Mouse (Mus musculus): Measurements from ENCODE around the gene Itgad. TPM values are rescaled to one million over a fixed set of nuclear protein-coding genes. Genes with fewer than 3 reads are reported as not detected.

Itgad gene
- polyA plus RNA-seq, 1 experiment from 2014 or later = not detected

DNA sequence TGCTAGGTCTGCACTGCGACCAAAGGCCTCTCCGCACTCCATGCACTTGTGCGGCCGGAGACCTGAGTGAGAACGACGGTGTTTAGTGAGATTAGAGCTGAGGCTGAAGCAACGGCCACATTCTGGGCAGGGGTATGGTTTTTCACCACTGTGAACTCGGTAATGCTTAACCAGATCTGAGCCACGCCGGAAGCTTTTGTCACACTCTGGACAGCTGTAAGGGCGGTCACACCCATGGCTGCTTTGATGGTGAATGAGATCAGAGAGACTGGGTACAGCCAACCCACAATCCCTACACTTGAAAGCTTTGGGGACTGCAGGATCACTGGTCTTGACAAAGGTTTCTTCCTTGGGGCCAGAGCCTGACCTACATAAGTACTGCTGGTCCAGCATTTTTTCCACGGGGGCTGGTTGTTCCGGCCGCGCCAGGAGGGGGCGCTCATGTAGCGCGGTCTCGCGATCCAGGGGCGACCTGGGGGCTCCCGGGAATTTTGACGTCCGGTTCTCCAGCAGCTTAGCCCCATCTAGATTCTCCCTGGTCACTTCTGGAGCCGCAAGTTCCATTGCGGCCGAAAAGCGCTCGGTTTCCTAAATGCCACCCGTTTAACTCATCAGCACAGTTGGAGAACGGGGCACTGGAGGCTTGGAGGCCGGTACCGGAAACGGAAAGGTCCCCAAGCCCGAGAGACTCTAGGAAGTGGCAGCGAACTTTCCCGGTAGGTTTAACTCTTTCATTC is 82.8 kb downstream of the Itgad start, which contains the start of gene Armc5:
TSS of gene Armc5 (plus strand) at position 487 of the 737 bp plus-strand sequence.
- peak; percentile 29 for ATAC-seq (ENCODE audit: low read depth)
- Histone ChIP-seq H3K9me3 (ENCODE audit: control insufficient read depth, low read length) (no peaks in the 10 kb centered on the region), H3K4me1 (ENCODE audit: control insufficient read depth, insufficient read depth, low read length) (peaks cover 9% of the 10 kb centered on the region; the same call in 1 of the 2 replicates), H3K27ac (ENCODE audit: low read depth, low read length) (peak within 1 kb of the TSS; percentile 95), H3K4me3 (ENCODE audit: low read depth, low read length) (peak within 1 kb of the TSS; percentile 63), H3K36me3 (ENCODE audit: control insufficient read depth, insufficient read depth, low read length) (peaks cover 5% of the 10 kb centered on the region; the same call in 1 of the 2 replicates), H3K27me3 (ENCODE audit: control insufficient read depth, insufficient read depth, low read length) (no peaks in the 10 kb centered on the region), H3K9ac (replicated peaks; ENCODE audit: low read depth, low read length) (peak within 1 kb of the TSS; percentile 55), H3K4me2 (ENCODE audit: low read depth, low read length) (peak within 1 kb of the TSS; percentile 87)
- WGBS = 27% methylated on average over 37 of the region's 37 CpGs

DNA sequence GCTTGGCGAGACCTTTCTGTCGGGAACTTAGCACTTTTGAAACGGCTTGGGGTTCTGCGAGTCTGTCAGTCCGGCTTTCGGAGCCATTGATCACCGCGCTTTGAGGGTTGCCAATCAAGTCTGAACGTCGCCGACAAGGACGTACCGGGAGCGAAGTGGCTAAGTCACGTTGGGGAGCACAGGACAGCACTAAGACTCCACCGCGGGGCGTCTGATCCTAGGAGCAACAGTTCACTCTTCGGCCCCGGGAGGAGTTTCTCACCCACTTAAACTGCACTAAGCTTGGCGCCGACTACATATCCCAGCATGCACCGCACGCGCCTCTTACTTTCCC is 83.4 kb downstream of the Itgad start:
- Histone ChIP-seq H3K4me1 (ENCODE audit: control insufficient read depth, insufficient read depth, low read length) (peaks cover 9% of the 10 kb centered on the region; the same call in 1 of the 2 replicates), H3K27ac (ENCODE audit: low read depth, low read length) (peak overlapping the region; percentile 95), H3K9me3 (ENCODE audit: control insufficient read depth, low read length) (no peaks in the 10 kb centered on the region), H3K36me3 (ENCODE audit: control insufficient read depth, insufficient read depth, low read length) (peaks cover 10% of the 10 kb centered on the region; the same call in 1 of the 2 replicates), H3K4me2 (ENCODE audit: low read depth, low read length) (peak overlapping the region; percentile 87), H3K9ac (replicated peaks; ENCODE audit: low read depth, low read length) (peak overlapping the region; percentile 39), H3K27me3 (ENCODE audit: control insufficient read depth, insufficient read depth, low read length) (no peaks in the 10 kb centered on the region), H3K4me3 (ENCODE audit: low read depth, low read length) (peak overlapping the region; percentile 63)
- under 1% methylated on average over 25 of the region's 25 CpGs for WGBS
- ATAC-seq (ENCODE audit: low read depth) = no peak

DNA sequence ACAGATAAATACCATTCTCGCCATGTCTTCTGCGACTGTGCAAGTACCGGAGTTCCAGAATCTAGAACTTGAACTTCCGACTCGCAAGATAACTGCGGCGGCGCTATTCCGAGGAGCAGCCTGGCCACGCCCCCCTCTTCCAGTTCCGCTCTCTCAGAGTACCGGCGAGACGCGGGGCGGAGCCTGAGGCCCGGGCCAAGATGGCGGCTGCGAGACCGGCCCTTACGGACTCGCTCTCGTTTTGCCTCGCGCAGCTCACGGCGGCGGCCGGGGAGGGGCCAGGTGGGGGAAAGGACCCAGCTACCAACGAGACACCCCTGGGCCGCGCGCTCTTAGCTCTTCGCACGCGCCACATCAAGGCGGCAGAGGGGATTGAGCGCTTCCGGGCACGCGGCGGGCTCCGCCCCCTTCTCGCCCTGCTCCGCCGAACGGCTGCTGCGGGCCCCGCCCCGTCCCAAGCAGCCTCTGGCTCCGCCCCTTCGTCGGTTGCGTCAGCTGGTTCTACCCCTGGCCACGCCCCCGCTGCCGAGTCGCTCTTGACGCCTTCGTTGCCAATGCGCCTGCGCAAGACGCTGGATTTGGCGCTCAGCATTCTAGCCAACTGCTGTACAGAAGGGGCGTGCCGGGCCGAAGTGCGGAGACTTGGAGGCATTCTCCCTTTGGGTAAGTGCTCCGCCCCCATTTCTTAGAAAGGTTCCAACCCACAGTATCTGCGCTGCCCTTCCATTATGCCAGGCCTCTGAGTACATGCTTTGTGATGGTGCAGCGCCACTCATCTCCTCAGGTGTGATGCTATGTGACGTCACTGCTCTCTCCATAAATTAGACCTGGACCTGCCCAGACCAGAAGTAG is 84.0 kb downstream of the Itgad start, which contains the start of gene 9130023H24Rik:
TSS of gene 9130023H24Rik (minus strand) at position 105 of the 852 bp plus-strand sequence.
- under 1% methylated on average over 62 of the region's 72 CpGs for WGBS
- ATAC-seq (ENCODE audit: low read depth) = peak; percentile 92
- H3K27me3 ChIP-seq (ENCODE audit: control insufficient read depth, insufficient read depth, low read length) = no peaks in the 10 kb centered on the region
- peak within 1 kb of the TSS; percentile 87 for H3K4me2 ChIP-seq (ENCODE audit: low read depth, low read length)
- peak within 1 kb of the TSS; percentile 63 for H3K4me3 ChIP-seq (ENCODE audit: low read depth, low read length)
- H3K36me3 ChIP-seq (ENCODE audit: control insufficient read depth, insufficient read depth, low read length) = peaks cover 13% of the 10 kb centered on the region; the same call in 1 of the 2 replicates
- peak within 1 kb of the TSS; percentile 55 for H3K9ac ChIP-seq (replicated peaks; ENCODE audit: low read depth, low read length)
- H3K4me1 ChIP-seq (ENCODE audit: control insufficient read depth, insufficient read depth, low read length) = peaks cover 9% of the 10 kb centered on the region; the same call in 1 of the 2 replicates
- no peaks in the 10 kb centered on the region for H3K9me3 ChIP-seq (ENCODE audit: control insufficient read depth, low read length)
- H3K27ac ChIP-seq (ENCODE audit: low read depth, low read length) = peak within 1 kb of the TSS; percentile 95

DNA sequence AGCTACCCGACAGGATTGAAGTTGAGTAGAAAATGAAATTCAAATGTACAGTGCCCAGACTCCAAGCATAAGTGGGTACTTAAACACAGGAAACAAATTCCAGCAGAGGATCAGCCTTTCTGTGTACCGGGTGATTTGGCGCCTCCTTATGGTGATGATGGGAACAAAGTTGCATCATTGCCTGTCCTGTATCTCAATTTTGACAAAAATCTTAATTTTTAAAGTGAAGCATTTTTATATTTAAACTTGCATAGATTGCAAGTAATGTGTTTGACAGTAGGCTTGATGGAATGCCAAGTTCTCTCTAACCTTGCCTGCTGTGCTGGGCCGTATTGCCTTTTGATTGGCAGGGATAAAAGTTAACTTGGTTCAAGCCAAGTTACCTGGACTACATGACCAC is 84.8 kb downstream of the Itgad start:
- peaks cover 13% of the 10 kb centered on the region; the same call in 1 of the 2 replicates for H3K36me3 ChIP-seq (ENCODE audit: control insufficient read depth, insufficient read depth, low read length)
- WGBS = 26% methylated on average over 4 of the region's 4 CpGs
- H3K9ac ChIP-seq (replicated peaks; ENCODE audit: low read depth, low read length) = no peak overlapping the region
- no peaks in the 10 kb centered on the region for H3K27me3 ChIP-seq (ENCODE audit: control insufficient read depth, insufficient read depth, low read length)
- no peaks in the 10 kb centered on the region for H3K9me3 ChIP-seq (ENCODE audit: control insufficient read depth, low read length)
- no peak for ATAC-seq (ENCODE audit: low read depth)
- H3K4me3 ChIP-seq (ENCODE audit: low read depth, low read length) = peak overlapping the region; percentile 63
- H3K4me2 ChIP-seq (ENCODE audit: low read depth, low read length) = peak overlapping the region; percentile 61
- peaks cover 9% of the 10 kb centered on the region; the same call in 1 of the 2 replicates for H3K4me1 ChIP-seq (ENCODE audit: control insufficient read depth, insufficient read depth, low read length)
- no peak overlapping the region for H3K27ac ChIP-seq (ENCODE audit: low read depth, low read length)

DNA sequence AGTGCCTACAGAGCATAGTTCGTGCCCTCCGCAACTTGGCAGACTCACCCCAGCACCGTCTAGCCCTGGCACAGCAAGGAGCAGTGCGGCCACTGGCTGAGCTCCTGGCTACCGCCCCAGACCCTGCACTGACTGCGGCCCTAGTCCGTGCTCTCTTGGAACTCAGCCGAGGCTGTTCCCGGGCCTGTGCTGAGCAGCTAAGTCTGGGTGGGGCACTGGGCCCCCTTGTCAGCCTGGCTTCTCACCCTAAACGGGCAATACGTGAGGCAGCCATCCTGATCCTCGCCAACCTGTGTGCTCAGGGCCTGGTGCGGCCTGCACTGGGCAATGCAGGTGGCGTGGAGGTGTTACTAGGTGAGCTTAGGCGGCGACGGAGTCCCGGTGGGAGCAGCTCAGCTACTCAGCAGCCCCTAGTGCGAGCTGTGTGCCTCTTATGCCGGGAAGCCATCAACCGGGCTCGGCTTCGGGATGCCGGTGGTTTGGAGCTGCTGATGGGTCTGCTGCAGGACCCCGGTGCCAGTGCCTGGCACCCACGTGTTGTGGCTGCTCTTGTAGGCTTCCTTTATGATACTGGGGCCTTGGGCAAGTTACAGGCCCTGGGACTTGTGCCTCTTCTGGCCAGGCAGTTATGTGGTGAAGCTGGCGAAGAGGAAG is 86.1 kb downstream of the Itgad start:
- H3K9me3 ChIP-seq (ENCODE audit: control insufficient read depth, low read length) = no peaks in the 10 kb centered on the region
- H3K9ac ChIP-seq (replicated peaks; ENCODE audit: low read depth, low read length) = no peak overlapping the region
- no peak for ATAC-seq (ENCODE audit: low read depth)
- peaks cover 13% of the 10 kb centered on the region; the same call in 1 of the 2 replicates for H3K36me3 ChIP-seq (ENCODE audit: control insufficient read depth, insufficient read depth, low read length)
- peaks cover 9% of the 10 kb centered on the region; the same call in 1 of the 2 replicates for H3K4me1 ChIP-seq (ENCODE audit: control insufficient read depth, insufficient read depth, low read length)
- no peak overlapping the region for H3K4me3 ChIP-seq (ENCODE audit: low read depth, low read length)
- no peaks in the 10 kb centered on the region for H3K27me3 ChIP-seq (ENCODE audit: control insufficient read depth, insufficient read depth, low read length)
- no peak overlapping the region for H3K4me2 ChIP-seq (ENCODE audit: low read depth, low read length)
- H3K27ac ChIP-seq (ENCODE audit: low read depth, low read length) = no peak overlapping the region
- 96% methylated on average over 27 of the region's 27 CpGs for WGBS

DNA sequence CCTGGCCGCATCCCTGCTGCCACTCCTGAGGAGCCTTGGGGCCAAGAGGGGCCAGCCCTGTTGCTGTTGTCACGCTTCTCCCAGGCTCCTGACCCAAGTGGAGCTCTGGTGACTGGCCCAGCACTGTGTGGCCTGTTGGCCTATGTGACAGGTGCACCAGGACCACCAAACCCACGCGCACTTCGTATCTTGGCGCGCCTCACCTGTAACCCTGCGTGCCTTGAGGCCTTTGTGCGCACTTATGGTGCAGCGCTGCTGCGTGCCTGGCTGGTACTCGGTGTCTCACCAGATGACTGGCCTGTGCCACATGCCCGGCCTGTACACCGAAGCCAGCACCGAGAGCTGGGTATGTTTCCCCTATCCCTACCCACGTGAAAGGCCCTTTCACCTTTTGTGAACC is 88.2 kb downstream of the Itgad start:
- 97% methylated on average over 16 of the region's 16 CpGs for WGBS
- no peaks in the 10 kb centered on the region for H3K9me3 ChIP-seq (ENCODE audit: control insufficient read depth, low read length)
- H3K27ac ChIP-seq (ENCODE audit: low read depth, low read length) = no peak overlapping the region
- H3K4me2 ChIP-seq (ENCODE audit: low read depth, low read length) = no peak overlapping the region
- H3K9ac ChIP-seq (replicated peaks; ENCODE audit: low read depth, low read length) = no peak overlapping the region
- no peak overlapping the region for H3K4me3 ChIP-seq (ENCODE audit: low read depth, low read length)
- peaks cover 13% of the 10 kb centered on the region; the same call in 1 of the 2 replicates for H3K36me3 ChIP-seq (ENCODE audit: control insufficient read depth, insufficient read depth, low read length)
- no peak for ATAC-seq (ENCODE audit: low read depth)
- H3K4me1 ChIP-seq (ENCODE audit: control insufficient read depth, insufficient read depth, low read length) = peaks cover 7% of the 10 kb centered on the region; the same call in 1 of the 2 replicates
- no peaks in the 10 kb centered on the region for H3K27me3 ChIP-seq (ENCODE audit: control insufficient read depth, insufficient read depth, low read length)

DNA sequence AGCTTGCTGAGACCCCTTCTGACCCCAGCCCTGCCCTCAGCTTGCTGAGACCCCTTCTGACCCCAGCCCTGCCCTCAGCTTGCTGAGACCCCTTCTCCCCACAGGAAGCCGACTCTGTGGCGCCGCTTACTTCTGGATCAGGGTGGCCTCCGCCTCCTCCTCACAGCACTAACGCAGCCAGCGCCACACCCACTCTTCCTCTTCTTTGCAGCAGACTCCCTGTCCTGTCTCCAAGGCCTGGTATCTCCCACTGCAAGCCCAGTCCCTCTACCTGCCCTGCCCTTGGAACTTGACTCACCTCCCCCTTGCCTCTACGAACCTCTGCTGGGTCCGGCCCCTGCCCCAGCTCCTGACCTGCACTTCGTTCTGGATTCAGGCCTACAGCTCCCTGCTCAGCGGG is 89.7 kb downstream of the Itgad start:
- 64% methylated on average over 10 of the region's 10 CpGs for WGBS
- Histone ChIP-seq H3K4me3 (ENCODE audit: low read depth, low read length) (no peak overlapping the region), H3K27me3 (ENCODE audit: control insufficient read depth, insufficient read depth, low read length) (no peaks in the 10 kb centered on the region), H3K9me3 (ENCODE audit: control insufficient read depth, low read length) (no peaks in the 10 kb centered on the region), H3K27ac (ENCODE audit: low read depth, low read length) (no peak overlapping the region), H3K4me2 (ENCODE audit: low read depth, low read length) (no peak overlapping the region), H3K9ac (replicated peaks; ENCODE audit: low read depth, low read length) (no peak overlapping the region), H3K4me1 (ENCODE audit: control insufficient read depth, insufficient read depth, low read length) (peaks cover 4% of the 10 kb centered on the region; the same call in 1 of the 2 replicates), H3K36me3 (ENCODE audit: control insufficient read depth, insufficient read depth, low read length) (peaks cover 13% of the 10 kb centered on the region; the same call in 1 of the 2 replicates)
- ATAC-seq (ENCODE audit: low read depth) = no peak

DNA sequence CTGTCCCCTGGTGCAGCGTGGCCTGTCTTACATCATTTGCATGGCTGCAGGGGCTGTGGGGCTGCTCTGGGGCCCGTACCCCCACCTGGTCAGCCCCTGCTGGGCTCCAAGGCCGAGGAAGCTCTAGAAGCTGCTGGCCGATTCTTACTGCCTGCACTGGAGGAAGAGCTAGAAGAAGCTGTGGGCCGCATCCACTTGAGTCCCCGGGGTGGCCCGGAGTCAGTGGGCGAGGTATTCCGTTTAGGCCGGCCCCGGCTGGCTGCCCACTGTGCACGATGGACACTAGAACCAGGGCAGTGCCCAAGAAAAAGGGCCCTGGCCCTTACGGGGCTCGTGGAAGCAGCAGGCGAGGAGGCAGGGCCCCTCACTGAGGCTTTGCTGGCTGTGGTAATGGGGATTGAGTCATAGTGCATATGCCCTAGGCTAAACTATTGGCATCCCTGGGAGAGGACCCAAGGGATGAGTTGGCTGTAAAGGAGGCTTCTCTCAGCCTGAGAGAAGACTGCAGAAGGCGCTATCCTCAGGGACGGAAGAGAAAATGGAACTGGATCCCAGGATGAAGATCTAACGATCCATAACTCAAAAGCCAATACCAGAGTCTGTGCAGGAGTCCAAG is 90.3 kb downstream of the Itgad start:
- Histone ChIP-seq H3K4me1 (ENCODE audit: control insufficient read depth, insufficient read depth, low read length) (peaks cover 3% of the 10 kb centered on the region; the same call in 1 of the 2 replicates), H3K27me3 (ENCODE audit: control insufficient read depth, insufficient read depth, low read length) (no peaks in the 10 kb centered on the region), H3K4me2 (ENCODE audit: low read depth, low read length) (no peak overlapping the region), H3K27ac (ENCODE audit: low read depth, low read length) (no peak overlapping the region), H3K9me3 (ENCODE audit: control insufficient read depth, low read length) (no peaks in the 10 kb centered on the region), H3K36me3 (ENCODE audit: control insufficient read depth, insufficient read depth, low read length) (peaks cover 13% of the 10 kb centered on the region; the same call in 1 of the 2 replicates), H3K9ac (replicated peaks; ENCODE audit: low read depth, low read length) (no peak overlapping the region), H3K4me3 (ENCODE audit: low read depth, low read length) (no peak overlapping the region)
- 89% methylated on average over 18 of the region's 18 CpGs for WGBS
- no peak for ATAC-seq (ENCODE audit: low read depth)

Data from neural tube, embryonic 14.5 days (tissue).